Mouse (Mus musculus) thymus, postnatal 10 days (tissue): Measurements from ENCODE around the gene Frmpd1.
A peak's percentile ranks its signal among the peaks of the same experiment; 100 is the strongest.

Experiments
- DNase-seq, 2 experiments: peaks; one replicate each; pipeline ENCODE4 v3.0.0; 2021; ENCODE audit warnings: low spot score in 2 of 2

Gene Frmpd1

DNA sequence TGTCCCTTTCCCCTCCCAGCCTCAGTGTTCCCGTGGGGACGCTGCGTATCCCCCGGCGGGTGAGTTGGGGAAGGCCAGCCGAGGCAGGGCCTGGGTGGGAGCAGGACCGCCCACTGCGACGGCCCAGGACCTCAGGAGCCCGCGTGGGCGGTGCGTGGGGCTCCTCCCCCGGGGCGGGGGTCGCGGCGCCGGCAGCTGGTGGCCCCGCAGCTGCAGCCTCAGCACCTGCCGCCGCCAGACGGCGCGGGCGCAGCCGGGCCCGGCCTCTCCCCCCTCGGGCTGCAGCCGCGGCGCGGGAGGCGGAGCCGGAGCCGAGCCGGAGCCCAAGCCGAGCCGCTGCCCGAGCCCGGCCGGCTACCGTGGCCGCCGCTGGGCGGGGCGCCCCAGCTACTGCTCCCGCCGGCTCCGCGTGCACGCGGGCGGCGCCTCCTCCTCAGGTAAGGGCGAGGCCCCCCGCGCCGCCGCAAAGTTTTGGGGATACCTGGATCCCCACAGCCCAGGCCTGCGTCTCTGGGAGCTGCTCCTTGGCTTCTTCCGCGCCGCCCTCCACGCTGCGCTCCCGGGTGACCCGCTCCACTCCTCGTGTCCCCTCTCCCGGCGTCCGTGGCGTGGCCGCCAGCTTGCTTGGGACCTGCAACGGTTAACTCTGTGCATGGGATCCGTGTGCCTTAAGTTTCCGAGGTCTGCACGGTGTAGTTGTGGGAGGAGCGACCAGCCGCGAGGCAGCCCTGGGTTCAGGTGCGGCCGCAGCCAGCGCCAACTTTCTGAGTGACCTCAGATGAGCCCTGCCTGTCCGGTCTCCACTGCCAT, at the start of gene Frmpd1:
Frmpd1 (plus strand) TSS at position 355 of the 810 bp plus-strand sequence.
- peak; percentile 5 to 31 for DNase-seq

DNA sequence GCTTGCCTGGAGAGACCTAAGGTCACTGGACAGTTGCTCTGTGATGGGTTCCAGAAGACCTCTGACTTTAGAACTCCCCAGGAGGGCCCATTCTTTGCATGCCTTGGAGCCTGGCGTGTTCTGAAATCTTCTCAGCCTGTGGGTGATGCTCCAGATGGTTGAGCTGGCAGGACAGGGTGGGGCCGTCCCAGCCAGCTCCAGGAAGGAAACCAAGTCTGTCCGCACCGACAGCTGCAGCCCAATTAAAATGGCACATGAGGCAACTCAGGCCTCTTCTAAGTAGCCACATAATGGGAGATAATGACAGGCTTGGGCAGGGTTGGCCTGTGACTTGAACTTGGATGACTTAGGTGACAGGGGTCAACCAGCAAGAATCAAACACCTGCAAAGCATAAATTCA, 47.0 kb upstream of the Frmpd1 start:
- no peak for DNase-seq

DNA sequence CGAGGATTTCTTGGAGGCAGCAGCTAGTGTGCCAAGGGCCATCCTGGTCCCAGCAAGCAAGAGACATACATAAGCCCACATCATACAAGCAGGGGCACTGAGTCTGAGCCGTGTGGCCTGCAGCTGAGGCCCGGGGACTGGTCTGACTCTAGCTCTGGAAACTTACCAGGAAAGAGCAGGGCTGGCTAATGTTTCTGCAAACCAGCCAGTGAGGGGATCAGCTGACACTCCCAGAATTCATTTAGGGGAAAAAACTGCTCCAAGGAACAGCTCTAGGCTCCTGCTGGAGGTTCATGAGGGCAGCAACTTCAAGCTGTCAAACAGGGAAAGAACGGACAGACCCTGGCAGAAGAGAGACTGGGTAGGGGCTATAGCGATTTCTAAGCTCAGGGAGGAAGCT, 42.8 kb upstream of the Frmpd1 start:
- no peak for DNase-seq

DNA sequence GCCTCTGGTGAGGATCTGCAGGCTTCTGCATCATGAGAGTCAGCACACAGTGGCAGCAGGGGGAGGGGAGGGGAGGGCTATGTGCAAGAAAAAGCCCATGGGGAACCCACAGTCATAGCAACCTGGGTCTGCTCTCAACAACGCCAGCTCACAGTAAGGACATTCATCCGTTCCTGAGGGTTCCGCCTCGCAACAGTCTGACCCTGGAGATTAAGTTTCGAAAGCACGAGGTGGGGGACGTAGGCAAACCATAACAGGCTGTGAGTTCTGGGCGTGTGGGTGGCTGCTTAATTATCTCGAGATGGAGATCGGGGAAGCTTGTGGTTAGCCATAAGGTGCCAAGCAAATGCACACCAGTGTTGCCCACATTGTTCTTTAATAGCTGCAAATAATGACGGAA, 42.3 kb upstream of the Frmpd1 start:
- DNase-seq, result no peak

DNA sequence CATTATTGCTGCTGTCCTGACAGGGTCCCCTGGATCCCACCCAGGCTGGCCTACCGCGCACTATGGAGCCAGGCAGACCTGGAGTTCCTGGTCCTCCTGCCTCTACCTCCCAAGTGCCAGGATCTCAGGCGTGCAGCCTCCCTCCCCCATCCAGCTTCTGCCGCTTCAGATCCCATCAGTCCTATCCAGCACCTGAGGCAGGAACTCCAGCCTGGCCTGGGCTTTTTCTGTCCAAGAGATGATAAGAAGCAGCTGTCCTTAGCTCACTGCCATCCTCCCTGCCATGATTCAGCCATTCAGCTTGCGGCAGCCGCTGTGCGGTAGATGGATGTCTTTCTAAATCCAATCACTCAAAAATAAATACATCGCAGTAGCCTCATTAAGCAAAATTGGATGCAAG, 41.7 kb upstream of the Frmpd1 start:
- DNase-seq, result no peak

- no peak for DNase-seq
These were observed 28.2 kb upstream of the Frmpd1 start for GRCm38 (mm10) chr4:45156433-45156832.

- no peak for DNase-seq
These were observed 26.1 kb upstream of the Frmpd1 start for GRCm38 (mm10) chr4:45158608-45159007.

DNA sequence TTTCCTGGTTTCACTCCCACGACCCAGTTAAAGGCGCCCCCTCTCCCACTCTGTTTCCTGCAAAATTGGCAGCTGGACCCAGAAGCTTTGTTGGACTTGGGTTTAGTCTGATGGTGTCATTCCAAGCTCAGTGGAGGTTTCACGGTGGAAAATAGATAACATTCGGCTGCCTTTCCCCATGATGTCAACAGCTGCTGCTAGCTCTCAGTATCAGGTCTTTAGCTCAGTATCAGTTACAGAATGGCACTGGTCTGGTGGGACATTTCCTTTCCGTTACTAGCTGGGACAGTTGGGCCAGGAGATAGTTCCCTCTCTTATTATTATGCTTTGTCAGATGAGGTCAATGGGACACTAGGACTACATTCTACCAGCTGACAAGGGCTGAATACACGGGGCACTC, 23.9 kb upstream of the Frmpd1 start:
- no peak for DNase-seq

DNA sequence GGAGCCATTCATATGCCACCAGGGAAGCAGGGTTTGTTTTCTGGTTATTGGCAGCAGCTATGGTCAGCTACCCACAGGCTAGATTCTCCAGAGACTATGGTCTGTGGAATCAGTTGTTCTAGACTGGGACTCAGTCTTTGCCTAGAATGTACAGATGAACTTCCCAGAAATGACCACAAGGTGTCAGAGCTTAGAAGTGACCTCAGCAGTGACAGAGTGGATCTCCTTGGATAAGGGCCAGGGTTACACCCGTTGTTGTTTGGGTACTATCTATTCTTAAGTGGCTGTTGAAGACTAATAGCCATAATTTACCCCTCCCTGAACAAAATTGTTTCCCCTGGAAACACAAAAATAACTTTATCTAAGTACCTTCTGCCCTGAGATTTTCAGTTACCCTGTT, 21.0 kb upstream of the Frmpd1 start:
- DNase-seq, result no peak

GRCm38 (mm10) chr4:45165477-45165876, 19.2 kb upstream of the Frmpd1 start:
- DNase-seq, result no peak

DNA sequence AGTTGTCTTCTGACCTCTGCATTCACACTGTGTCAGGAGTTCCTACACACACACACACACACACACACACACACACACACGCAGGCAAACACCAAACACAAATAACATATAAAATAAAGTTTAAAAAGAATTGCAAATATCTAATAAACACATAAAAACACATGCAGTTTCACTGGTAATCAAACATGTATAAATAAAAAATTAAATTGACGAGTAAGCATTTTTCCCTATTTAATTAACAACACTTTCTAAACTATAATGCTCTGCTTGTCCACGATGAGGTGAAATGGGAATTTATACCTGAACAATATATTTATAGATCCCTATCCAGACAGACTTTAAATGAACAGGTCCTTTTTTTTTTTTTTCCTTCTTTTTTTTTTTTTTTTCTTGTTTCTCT, 18.7 kb upstream of the Frmpd1 start:
- DNase-seq, result no peak

GRCm38 (mm10) chr4:45171340-45171739, 13.3 kb upstream of the Frmpd1 start:
- no peak for DNase-seq

DNA sequence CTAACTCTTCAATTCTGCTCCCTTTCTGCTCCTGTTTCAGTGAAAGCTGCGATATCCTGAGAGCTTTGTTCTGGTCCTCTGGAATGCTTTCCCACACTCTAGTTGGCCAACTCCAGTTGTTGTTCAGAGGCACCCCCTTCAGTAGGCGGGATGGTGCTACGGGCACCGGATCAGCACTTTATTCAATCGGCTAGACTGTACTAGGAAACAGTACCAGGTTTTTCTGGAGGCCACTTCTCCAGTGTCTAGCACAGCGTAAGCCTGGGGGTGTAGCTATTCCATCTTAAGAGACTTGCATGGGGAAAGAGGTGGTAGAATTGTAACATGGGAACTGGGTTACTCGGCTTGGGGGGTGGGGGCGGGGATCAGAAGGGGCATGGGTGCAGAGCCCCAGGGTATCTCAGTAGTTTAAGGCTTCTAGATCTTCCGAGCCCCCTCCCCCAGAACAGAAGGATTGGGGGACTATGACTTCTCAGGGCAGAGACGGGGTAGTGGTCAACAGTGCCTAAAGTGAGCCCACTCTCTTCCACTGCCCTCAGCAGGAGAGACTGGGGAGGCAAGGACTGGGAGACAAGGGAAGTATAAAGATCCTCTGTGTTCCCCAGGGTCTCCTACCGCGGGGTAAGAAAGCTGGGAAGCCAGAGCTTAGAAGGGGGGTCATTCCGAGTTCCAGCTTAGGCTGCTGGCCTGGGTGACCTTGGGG, 706 bp upstream of the Frmpd1 start:
- DNase-seq, result no peak

DNA sequence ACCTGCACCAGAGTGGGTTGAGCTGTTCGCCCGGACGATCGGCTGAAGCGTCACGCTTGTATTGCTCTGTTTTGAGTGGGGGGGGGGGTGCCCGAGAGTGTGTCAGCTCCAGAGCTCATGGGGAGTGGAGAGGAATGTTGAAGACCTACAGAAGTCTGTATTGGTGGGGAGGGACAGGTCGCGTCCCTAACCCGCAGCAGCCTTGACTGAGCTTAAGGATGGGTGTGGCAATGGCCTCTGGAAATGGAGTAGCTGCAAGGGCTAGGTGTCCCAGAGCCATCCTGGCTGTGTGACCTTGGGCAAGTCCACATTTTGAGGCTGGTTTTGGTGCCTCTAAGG, 625 bp downstream of the Frmpd1 start:
- DNase-seq, result no peak

- DNase-seq, result no peak
These were observed 13.6 kb downstream of the Frmpd1 start for GRCm38 (mm10) chr4:45198296-45198695.

GRCm38 (mm10) chr4:45203283-45203682, 18.6 kb downstream of the Frmpd1 start:
- no peak for DNase-seq

- DNase-seq, result no peak
These were observed 22.8 kb downstream of the Frmpd1 start for GRCm38 (mm10) chr4:45207444-45207843.

- DNase-seq, result no peak
These were observed 24.2 kb downstream of the Frmpd1 start for GRCm38 (mm10) chr4:45208832-45209363.

DNA sequence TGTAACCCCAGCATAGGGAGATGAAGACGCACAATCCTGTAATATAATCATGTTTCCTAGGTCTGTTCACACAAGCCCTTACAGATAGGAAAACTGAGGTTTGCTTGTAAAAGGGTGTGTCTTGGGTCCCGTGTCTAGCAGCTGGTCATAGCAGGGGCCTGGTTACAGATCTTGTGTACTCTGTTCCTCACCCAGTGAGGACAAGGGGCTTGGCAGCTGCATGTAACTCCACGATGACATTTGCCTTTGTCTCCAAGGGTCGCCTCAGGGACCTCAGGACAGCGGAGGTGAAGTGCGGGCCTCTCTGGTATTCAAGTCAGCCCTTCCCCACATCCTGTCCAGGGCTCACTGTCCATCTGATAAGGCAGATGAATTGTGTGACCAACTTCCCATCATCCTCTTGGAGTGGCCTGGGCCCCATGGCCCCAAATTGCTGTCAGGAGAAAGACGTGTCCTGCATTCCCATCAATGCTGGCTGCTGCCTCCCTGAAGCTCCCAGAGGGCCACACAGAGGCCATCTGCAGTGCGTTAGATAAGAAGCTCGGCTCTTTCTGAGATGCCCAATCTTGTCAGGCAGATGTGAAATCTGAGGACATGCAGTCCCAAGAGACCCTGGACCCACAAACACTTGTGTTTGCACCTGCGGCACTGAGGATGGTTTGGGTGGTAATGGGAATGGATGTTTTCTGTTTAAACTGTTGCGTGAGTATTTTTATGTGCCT, 27.8 kb downstream of the Frmpd1 start:
- DNase-seq, result no peak

- no peak for DNase-seq
These were observed 35.3 kb downstream of the Frmpd1 start for GRCm38 (mm10) chr4:45219946-45220345.

DNA sequence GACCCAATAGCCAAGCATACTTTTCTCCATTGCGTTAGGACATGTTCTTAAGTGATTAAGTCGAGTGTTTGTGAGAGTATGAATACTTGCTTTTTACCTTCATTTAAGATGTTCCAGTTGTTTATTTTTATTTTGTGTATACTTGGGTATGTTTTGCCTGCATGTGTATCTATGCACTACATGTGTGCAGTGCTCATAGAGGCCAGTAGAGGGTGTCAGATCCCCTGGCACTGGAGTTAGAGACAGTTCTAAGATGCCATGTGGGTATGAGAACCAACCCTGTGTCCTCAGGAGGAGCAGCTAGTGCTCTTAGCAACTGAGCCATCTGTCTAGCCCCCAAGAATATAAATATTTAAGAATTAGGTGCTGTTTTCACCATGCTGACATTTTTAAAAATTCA, 37.7 kb downstream of the Frmpd1 start:
- DNase-seq, result no peak

GRCm38 (mm10) chr4:45230263-45230662, 45.6 kb downstream of the Frmpd1 start:
- no peak for DNase-seq

DNA sequence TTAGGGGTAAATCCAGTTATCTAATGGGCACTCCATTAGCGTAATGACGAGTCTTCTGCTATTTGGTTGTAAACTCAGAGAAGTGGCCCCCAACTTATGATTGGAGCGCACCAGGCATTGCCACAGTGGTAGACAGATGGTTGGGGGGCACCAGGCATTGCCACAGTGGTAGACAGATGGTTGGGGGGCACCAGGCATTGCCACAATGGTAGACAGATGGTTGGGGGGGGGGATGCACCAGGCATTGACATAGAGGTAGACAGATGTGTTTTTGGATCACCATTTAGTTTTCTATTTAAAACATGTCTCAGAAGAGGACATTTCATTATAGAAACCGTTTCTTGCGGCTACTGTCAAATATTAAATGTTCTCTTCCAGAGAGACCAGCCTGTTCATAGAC, 53.6 kb downstream of the Frmpd1 start:
- DNase-seq, result no peak
